Mouse (Mus musculus) ES-E14 (cell line): ENCODE results near the gene Gm10803.

ENCODE experiments used
- CHD2 ChIP-seq: IDR thresholded peaks from 2 replicates; pipeline ENCODE4 v1.6.1; 2014; ENCODE audit warnings: mild to moderate bottlenecking, low read depth, low read length, inconsistent platforms
- ZC3H11A ChIP-seq: IDR thresholded peaks from 2 replicates; pipeline ENCODE4 v1.6.1; 2012; ENCODE audit warnings: low read depth, mild to moderate bottlenecking, inconsistent platforms, low read length, borderline replicate concordance
- ZNF384 ChIP-seq: IDR thresholded peaks from 2 replicates; pipeline ENCODE4 v1.6.1; 2012; ENCODE audit warnings: low read depth, low read length, inconsistent platforms

DNA sequence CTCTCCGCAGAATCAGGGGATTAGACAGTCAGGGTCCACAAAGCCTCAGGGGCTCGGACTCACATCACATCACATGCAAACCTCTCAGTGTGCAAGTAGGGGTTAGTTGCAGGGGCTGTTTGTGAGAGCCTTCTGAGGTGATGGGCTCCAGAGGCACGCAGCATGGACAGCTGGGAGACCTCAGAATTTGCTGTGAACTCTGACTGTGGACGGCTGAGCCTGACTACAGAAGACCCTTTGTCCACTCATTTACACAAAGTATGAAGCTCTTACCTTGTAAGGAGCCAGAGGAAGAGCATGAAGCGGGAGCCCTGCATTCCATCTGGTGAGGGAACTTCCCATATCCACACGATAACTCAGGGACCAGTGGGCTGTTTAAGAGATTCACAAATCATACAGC lies 5.3 kb downstream of the Gm10803 start:
- no peak for TF ChIP-seq CHD2
- no peak for TF ChIP-seq ZNF384
- no peak for TF ChIP-seq ZC3H11A
